Mouse (Mus musculus) lung, adult 2 months (tissue): Measurements from ENCODE around the gene Dync1h1. TPM values are rescaled to one million over a fixed set of nuclear protein-coding genes. Genes with fewer than 3 reads are reported as not detected.

ENCODE experiments used
- DNase-seq: peaks from one replicate; pipeline ENCODE4 v3.0.0; 2022
- H3K4me1 ChIP-seq: fragments of 200-500 bp; 2 replicates; pipeline ENCODE4 v1.6.1; 2011; ENCODE audit warnings: low read length; ENCODE audit not compliant: control insufficient read depth, insufficient read depth
- H3K4me3 ChIP-seq: fragments of 200-500 bp; replicated peaks from 2 replicates; pipeline ENCODE3; 2011; ENCODE audit warnings: low read depth, mild to moderate bottlenecking, control low read depth, low read length; ENCODE audit errors: extremely low read depth
- CTCF ChIP-seq: fragments of 200-500 bp; IDR thresholded peaks from 2 replicates; pipeline ENCODE4 v1.5.1; 2011; ENCODE audit warnings: mild to moderate bottlenecking, low read length, control low read depth; ENCODE audit not compliant: insufficient read depth
- POLR2A ChIP-seq: fragments of 200-500 bp; IDR thresholded peaks from 2 replicates; pipeline ENCODE4 v1.6.1; 2011; ENCODE audit warnings: low read depth, mild to moderate bottlenecking, control low read depth, low read length, borderline replicate concordance; ENCODE audit errors: extremely low read depth
- WGBS: fragments of 180-500 bp; shearing (Covaris S2); methylation state at CpG from one replicate; pipeline ENCODE4 v1.1.7; 2018; 5-methylcytosine and 5-hydroxymethylcytosine counted together
- polyA plus RNA-seq: library from polyadenylated mRNA; depleted of rRNA; stranded (reverse); fragments of >200 nt; gene quantifications from 2 replicates; pipeline ENCODE4 v1.2.3, GENCODE M21; 2012; rRNA removed

The Dync1h1 gene
- polyA plus RNA-seq, result 282 and 294 TPM in 2 replicates

DNA sequence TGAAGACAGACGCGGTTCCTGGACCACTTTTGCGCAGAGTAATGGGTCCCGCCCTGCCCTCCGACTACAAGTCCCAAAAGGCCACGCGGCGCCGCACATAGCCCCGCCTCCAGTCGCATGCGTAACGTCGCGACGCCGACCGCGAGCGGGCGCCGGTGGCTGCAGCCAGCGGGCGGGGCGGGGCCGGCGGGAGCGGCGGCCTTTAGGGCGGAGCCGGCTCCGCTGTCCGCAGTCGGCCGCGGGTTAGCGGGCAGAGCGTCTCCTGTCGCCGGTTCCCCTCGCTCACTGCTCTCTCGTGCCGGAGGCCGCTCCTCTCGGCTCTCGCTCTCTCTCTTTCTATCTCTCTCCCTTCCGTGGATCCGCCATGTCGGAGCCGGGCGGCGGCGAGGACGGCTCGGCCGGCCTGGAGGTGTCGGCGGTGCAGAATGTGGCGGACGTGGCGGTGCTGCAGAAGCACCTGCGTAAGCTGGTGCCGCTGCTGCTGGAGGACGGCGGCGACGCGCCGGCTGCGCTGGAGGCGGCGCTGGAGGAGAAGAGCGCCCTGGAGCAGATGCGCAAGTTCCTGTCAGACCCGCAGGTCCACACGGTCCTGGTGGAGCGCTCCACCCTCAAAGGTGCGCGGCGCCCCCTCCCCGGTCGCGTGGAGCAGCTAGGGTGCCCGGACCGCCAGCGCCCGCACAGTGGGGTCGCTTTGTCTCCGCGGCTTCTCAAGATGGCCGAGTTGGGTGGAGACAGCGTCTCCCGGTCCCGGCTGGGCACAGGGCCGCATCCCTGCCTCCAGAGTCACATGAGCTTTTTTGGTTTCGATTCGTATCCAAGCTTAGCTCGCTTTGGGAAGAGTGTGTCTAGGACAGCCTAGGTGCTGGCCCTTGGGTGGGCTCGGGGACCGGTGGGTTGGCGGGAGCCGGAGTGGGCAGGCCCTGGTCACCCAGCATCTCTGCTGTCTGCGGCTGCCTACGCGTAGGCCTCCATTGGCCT is at the start of gene Dync1h1:
TSS of gene Dync1h1 (plus strand) at position 212 of the 978 bp plus-strand sequence.
- under 1% methylated on average over 105 of the region's 105 CpGs for WGBS
- no peak for TF ChIP-seq CTCF
- TF ChIP-seq POLR2A, result peak; percentile 93
- Histone ChIP-seq H3K4me3 (peak within 1 kb of the TSS; percentile 93), H3K4me1 (peaks cover 15% of the 10 kb centered on the region)
- DNase-seq, result peak; percentile 92

- no peak overlapping the region for H3K4me3 ChIP-seq
- 71% methylated on average over 13 of the region's 13 CpGs for WGBS
- TF ChIP-seq CTCF (no peak), POLR2A (no peak)
- no peaks in the 10 kb centered on the region for H3K4me1 ChIP-seq
- no peak for DNase-seq
These were observed 49.1 kb upstream of the Dync1h1 start for GRCm38 (mm10) chr12:110552113-110552512.

- DNase-seq, result no peak
- 94% methylated on average over 5 of the region's 5 CpGs for whole genome bisulfite sequencing
- TF ChIP-seq POLR2A (no peak), CTCF (no peak)
- H3K4me3 ChIP-seq, result no peak overlapping the region
- no peaks in the 10 kb centered on the region for H3K4me1 ChIP-seq
These were observed 47.9 kb upstream of the Dync1h1 start for GRCm38 (mm10) chr12:110553362-110553761.

DNA sequence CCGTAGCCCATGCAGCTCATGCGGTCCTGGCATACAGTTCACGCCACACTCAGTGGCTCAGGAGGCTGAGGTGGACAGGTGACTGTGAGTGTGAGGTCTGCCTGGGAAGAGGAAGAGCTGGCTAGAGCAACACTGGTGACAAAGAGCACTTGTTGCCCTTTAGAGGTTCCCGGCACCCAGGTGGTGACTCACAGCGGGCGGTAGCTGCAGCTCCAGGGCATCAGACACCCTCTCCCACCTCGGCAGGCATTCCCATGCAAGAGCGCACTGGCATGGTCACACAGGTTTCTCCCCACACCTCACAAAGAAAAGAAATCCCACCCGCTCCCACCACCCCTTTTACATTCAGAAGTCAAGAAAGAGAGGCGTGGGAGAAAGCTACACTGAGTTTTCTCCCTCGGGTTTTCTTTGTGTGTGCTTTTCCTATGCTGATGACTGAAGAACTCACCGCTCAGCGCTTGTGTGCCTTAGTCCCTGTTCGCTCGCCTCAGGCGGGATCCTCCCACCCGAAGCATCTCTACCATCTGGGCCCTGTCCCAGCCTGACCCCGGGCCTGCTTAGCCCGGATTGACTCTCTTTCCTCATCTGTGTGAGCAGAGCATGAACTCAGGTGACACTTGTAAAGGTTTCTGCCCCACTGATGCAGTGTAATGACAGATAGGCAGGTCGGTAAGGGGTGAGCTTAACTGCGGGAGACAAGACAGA is 45.6 kb upstream of the Dync1h1 start:
- 79% methylated on average over 21 of the region's 21 CpGs for WGBS
- no peak for DNase-seq
- TF ChIP-seq CTCF (no peak), POLR2A (no peak)
- H3K4me3 ChIP-seq, result no peak overlapping the region
- H3K4me1 ChIP-seq, result no peaks in the 10 kb centered on the region

DNA sequence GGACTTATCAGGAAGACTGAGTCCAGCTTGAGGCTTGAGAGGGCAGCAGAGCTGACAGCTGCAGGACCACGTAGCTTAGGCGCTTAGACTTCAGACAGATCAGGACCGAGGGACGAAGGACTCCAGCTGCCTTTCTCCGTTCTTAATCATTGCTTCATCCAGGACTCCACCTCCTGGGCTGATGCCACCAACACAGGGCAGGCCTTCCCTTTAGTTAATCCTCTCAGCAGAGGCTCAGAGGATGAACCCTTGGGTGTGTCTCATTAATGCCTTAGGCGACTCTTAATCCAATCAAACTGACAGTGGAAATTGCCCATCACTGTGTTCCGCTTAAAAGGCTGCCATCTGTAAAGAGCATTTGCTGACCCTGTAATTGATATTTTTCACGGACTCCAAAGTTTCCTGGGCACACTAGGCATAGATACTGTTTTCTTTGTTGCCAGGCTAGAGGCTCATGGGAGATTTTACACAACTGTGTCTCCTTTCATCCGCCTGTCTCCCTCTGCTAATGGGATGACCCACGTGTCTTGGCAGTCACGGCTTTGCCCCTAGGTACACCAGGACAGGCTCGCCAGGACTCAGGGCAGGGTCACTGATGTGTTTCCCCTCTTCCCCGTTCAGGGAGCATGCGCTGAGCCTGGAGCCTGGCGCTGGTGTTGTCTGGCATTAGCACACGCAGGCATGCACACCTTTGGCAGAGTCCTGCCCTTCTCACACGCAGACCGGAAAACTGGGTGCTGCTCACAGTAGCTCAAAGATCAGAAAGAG is 44.2 kb upstream of the Dync1h1 start:
- no peak overlapping the region for H3K4me3 ChIP-seq
- WGBS, result 78% methylated on average over 18 of the region's 18 CpGs
- no peak for DNase-seq
- no peaks in the 10 kb centered on the region for H3K4me1 ChIP-seq
- TF ChIP-seq POLR2A (no peak), CTCF (no peak)

DNA sequence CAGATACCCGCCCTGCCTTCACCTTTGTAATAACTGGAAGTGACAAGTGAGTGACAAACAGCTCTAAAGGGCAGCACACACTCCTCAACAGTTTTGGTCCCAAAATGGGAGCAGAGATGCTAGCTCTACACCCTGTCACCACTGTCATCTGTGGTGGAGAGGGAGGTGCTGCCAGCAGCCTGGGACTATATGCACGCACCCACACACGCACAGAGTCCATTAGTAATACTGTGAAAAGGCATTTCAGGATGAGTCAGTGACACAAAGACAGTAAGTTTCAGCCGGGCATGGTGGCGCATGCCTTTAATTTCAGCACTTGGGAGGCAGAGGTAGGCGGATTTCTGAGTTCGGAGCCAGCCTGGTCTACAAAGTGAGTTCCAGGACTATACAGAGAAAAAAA is 43.1 kb upstream of the Dync1h1 start:
- 93% methylated on average over 7 of the region's 7 CpGs for WGBS
- Histone ChIP-seq H3K4me3 (no peak overlapping the region), H3K4me1 (no peaks in the 10 kb centered on the region)
- TF ChIP-seq CTCF (no peak), POLR2A (no peak)
- no peak for DNase-seq

DNA sequence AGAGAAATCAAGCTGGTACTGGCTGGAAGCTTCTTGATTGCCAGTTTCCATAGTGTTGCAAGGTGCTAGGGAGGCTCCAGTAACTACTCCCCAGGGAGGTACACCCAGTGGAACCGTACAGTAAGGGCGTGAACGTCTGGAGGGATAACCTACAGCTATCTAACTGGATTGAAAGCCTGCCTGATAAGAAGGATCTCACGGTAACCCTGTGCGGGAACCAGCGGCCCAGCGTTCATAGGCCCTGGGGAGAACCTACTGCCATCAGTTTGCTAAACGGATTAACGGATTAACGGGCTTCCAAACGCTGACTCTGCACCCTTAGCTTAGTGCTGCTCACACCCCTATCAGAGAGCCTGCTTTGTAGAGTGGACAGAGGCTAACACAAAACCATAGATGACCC is 37.9 kb upstream of the Dync1h1 start:
- DNase-seq, result no peak
- Histone ChIP-seq H3K4me3 (no peak overlapping the region), H3K4me1 (no peaks in the 10 kb centered on the region)
- WGBS, result 82% methylated on average over 11 of the region's 11 CpGs
- TF ChIP-seq CTCF (no peak), POLR2A (no peak)

DNA sequence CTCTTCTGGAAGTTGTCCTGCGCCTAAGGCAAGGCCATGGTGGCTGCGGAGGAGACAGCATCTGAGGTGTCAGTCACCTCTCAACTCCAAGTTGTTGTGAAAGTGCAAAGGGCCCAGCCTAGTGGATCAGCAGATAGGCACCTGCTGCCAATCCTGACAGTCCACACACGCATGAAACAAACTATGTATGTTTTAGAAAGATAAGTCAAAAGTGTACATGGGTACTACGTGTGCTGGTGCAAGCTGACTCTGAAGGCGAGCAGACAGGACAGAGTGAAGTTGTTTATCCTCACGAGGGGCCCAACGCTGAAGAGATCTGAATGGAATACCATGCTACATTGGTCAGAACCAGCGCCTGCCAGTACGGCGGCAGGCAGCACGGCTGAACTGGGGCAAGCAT is 36.4 kb upstream of the Dync1h1 start:
- no peak for TF ChIP-seq CTCF
- TF ChIP-seq POLR2A, result no peak
- Histone ChIP-seq H3K4me3 (no peak overlapping the region), H3K4me1 (no peaks in the 10 kb centered on the region)
- 90% methylated on average over 11 of the region's 11 CpGs for WGBS
- no peak for DNase-seq

- Histone ChIP-seq H3K4me3 (no peak overlapping the region), H3K4me1 (no peaks in the 10 kb centered on the region)
- TF ChIP-seq CTCF (no peak), POLR2A (no peak)
- 92% methylated on average over 9 of the region's 9 CpGs for WGBS
- DNase-seq, result no peak
These were observed 34.9 kb upstream of the Dync1h1 start for GRCm38 (mm10) chr12:110566366-110566765.
